Mouse (Mus musculus) Muller cell, postnatal 12 days (primary cell): Measurements from ENCODE around the gene Camk1.

Experiments used
- DNase-seq: peaks from one replicate; pipeline ENCODE4 v3.0.0-alpha.2; 2015; ENCODE audit errors: inconsistent ontology term

The Camk1 gene

GRCm38 (mm10) chr6:113343177-113344092, at the start of gene Camk1:
Camk1 (minus strand) TSS chr6:113343984.
- DNase-seq, result peak; percentile 82

GRCm38 (mm10) chr6:113392387-113393071, 48.7 kb upstream of the Camk1 start:
- peak; percentile 72 for DNase-seq

GRCm38 (mm10) chr6:113392015-113392386, 48.2 kb upstream of the Camk1 start:
- no peak for DNase-seq

GRCm38 (mm10) chr6:113390715-113391114, 46.9 kb upstream of the Camk1 start:
- DNase-seq, result no peak

GRCm38 (mm10) chr6:113388960-113389359, 45.2 kb upstream of the Camk1 start, which contains the start of gene Ttll3:
Ttll3 (plus strand) TSS chr6:113389260.
- DNase-seq, result no peak

- DNase-seq, result no peak
Measured at GRCm38 (mm10) chr6:113386025-113386424, 42.2 kb upstream of the Camk1 start.

GRCm38 (mm10) chr6:113385160-113385714, 41.5 kb upstream of the Camk1 start:
- DNase-seq, result no peak

GRCm38 (mm10) chr6:113384351-113384927, 40.7 kb upstream of the Camk1 start:
- no peak for DNase-seq

- no peak for DNase-seq
Measured at GRCm38 (mm10) chr6:113380480-113380879, 36.7 kb upstream of the Camk1 start.

GRCm38 (mm10) chr6:113379246-113379645, 35.5 kb upstream of the Camk1 start:
- DNase-seq, result no peak

- peak; percentile 98 for DNase-seq
Measured at GRCm38 (mm10) chr6:113377496-113378385, 34.0 kb upstream of the Camk1 start, which contains the start of the genes Tada3 and Arpc4. Tada3 (minus strand) TSS chr6:113377883. Arpc4 (plus strand) TSS chr6:113378115.

GRCm38 (mm10) chr6:113377172-113377495, 33.4 kb upstream of the Camk1 start:
- DNase-seq, result no peak

- no peak for DNase-seq
Measured at GRCm38 (mm10) chr6:113373491-113373890, 29.7 kb upstream of the Camk1 start.

GRCm38 (mm10) chr6:113370194-113370929, 26.6 kb upstream of the Camk1 start:
- DNase-seq, result no peak

GRCm38 (mm10) chr6:113368577-113368976, 24.8 kb upstream of the Camk1 start:
- no peak for DNase-seq

GRCm38 (mm10) chr6:113368124-113368523, 24.3 kb upstream of the Camk1 start:
- no peak for DNase-seq

GRCm38 (mm10) chr6:113367574-113367973, 23.8 kb upstream of the Camk1 start:
- no peak for DNase-seq

GRCm38 (mm10) chr6:113366639-113367038, 22.9 kb upstream of the Camk1 start:
- no peak for DNase-seq

- no peak for DNase-seq
Measured at GRCm38 (mm10) chr6:113364518-113365135, 20.8 kb upstream of the Camk1 start.

GRCm38 (mm10) chr6:113362241-113362640, 18.5 kb upstream of the Camk1 start:
- peak; percentile 18 for DNase-seq
